Mouse (Mus musculus) gastrocnemius, adult 2 months (tissue): ENCODE measurements at regions not wholly inside any gene's neighbourhood (a gene's known extent, or its start where the extent isn't known, plus 50 kb on each side); places are given as distances from the start of the nearest gene placed in this dataset.

ENCODE experiments used
- DNase-seq: peaks from one replicate; pipeline ENCODE4 v3.0.0; 2022
- H3K27ac ChIP-seq: fragments of 200-600 bp; 2 replicates; pipeline ENCODE4 v1.8.1; 2022; ENCODE audit warnings: mild to moderate bottlenecking
- H3K4me3 ChIP-seq: fragments of 200-600 bp; 2 replicates; pipeline ENCODE4 v1.8.1; 2022; ENCODE audit warnings: mild to moderate bottlenecking, moderate library complexity
- CTCF ChIP-seq: fragments of 200-600 bp; IDR thresholded peaks from 2 replicates; pipeline ENCODE4 v1.8.1; 2022; ENCODE audit warnings: antibody characterized with exemption, mild to moderate bottlenecking, moderate library complexity
- intact Hi-C: fragments of 180-260 bp; cut with DNase I; formaldehyde crosslinking; loops from one replicate; pipeline ENCODE4 v1.15.1; 2025

DNA sequence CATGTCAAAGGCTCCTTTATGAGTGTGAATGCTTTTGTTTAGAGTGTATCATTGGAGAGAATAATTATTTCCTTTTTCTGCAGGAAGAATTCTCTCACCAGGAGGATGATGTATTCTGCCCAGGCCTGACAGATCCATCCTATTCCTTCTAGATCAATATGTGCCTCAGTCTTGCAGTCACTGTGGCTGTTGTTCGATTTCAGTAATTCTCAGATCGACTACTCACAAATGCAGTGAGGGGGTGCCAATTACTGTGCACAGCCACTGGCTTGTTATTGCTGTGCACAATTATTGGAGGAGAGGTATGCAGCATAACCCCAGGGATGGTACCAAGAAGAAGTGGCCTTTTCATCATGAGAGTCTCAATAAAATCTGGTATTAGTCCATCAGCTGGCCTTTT lies 689.2 kb downstream of the Hdgfl1 start:
- intact Hi-C loops, result no loop called here
- H3K4me3 ChIP-seq, result no peak overlapping the region
- no peak for DNase-seq
- no peak overlapping the region for H3K27ac ChIP-seq
- TF ChIP-seq CTCF, result no peak

GRCm38 (mm10) chr13:26080302-26080701 lies 689.7 kb downstream of the Hdgfl1 start:
- DNase-seq, result no peak
- no peak overlapping the region for H3K4me3 ChIP-seq
- H3K27ac ChIP-seq, result no peak overlapping the region
- no peak for TF ChIP-seq CTCF
- intact Hi-C loops, result no loop called here

DNA sequence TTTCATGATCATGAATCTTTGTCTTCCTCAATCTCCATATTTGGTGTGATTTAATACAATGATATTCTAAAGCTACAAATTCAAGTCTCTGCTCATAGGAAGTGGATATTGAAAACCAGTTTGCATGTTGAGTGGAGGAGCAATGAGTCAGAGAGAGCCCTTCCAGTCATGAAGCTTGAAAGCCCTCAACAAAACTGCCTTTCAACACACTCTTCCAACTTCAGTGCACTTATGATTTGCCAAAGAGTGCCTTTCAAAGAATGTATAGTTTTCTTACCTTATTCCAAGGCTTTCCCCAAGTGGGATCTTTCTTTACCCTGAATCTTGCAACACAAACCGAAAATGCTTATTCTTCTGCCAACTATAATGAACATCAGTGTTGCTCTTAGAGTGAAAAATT lies 690.6 kb downstream of the Hdgfl1 start:
- no peak overlapping the region for H3K27ac ChIP-seq
- no peak for TF ChIP-seq CTCF
- H3K4me3 ChIP-seq, result no peak overlapping the region
- DNase-seq, result no peak
- intact Hi-C loops, result no loop called here

DNA sequence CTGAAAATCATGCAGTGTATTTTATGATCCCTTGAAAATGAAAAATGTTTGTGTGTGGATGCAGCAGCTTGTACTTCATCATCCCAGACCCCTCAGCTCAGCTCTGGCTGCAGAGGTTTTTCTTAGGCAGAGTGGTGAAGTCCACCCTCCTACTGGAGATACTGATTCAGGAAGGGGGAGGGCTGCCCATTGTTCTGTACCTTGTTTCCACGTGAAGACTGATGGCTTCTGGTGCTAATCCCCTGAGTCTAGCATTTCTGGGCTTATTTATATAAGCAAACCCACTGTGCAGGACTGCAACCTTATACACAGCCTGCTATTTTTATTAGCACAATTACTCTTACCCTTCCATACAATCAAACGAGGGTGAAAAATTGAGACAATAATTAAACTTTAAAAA lies 708.6 kb downstream of the Hdgfl1 start:
- intact Hi-C loops, result no loop called here
- no peak overlapping the region for H3K27ac ChIP-seq
- no peak overlapping the region for H3K4me3 ChIP-seq
- DNase-seq, result no peak
- TF ChIP-seq CTCF, result no peak

GRCm38 (mm10) chr13:26037699-26038098 lies 732.3 kb downstream of the Hdgfl1 start:
- TF ChIP-seq CTCF, result no peak
- intact Hi-C loops, result no loop called here
- no peak for DNase-seq

GRCm38 (mm10) chr13:26026386-26026785 lies 743.6 kb downstream of the Hdgfl1 start:
- H3K4me3 ChIP-seq, result no peak overlapping the region
- no peak for DNase-seq
- H3K27ac ChIP-seq, result no peak overlapping the region
- intact Hi-C loops, result no loop called here
- no peak for TF ChIP-seq CTCF

More at GRCm38 (mm10) chr13:26037699-26038098, 732.3 kb downstream of the Hdgfl1 start:
- no peak overlapping the region for H3K4me3 ChIP-seq
- H3K27ac ChIP-seq, result no peak overlapping the region

GRCm38 (mm10) chr13:26024696-26025095 lies 745.3 kb downstream of the Hdgfl1 start:
- intact Hi-C loops, result no loop called here
- no peak for DNase-seq
- no peak overlapping the region for H3K27ac ChIP-seq
- no peak for TF ChIP-seq CTCF
- H3K4me3 ChIP-seq, result no peak overlapping the region

GRCm38 (mm10) chr13:26020491-26020890 lies 749.5 kb downstream of the Hdgfl1 start:
- intact Hi-C loops, result no loop called here
- DNase-seq, result no peak
- Histone ChIP-seq H3K4me3 (no peak overlapping the region), H3K27ac (no peak overlapping the region)
- TF ChIP-seq CTCF, result no peak

- no peak for DNase-seq
- H3K27ac ChIP-seq, result no peak overlapping the region
- H3K4me3 ChIP-seq, result no peak overlapping the region
- intact Hi-C loops, result no loop called here
- no peak for TF ChIP-seq CTCF
Observed at GRCm38 (mm10) chr13:26009131-26009530, 738.8 kb upstream of the Nrsn1 start.

DNA sequence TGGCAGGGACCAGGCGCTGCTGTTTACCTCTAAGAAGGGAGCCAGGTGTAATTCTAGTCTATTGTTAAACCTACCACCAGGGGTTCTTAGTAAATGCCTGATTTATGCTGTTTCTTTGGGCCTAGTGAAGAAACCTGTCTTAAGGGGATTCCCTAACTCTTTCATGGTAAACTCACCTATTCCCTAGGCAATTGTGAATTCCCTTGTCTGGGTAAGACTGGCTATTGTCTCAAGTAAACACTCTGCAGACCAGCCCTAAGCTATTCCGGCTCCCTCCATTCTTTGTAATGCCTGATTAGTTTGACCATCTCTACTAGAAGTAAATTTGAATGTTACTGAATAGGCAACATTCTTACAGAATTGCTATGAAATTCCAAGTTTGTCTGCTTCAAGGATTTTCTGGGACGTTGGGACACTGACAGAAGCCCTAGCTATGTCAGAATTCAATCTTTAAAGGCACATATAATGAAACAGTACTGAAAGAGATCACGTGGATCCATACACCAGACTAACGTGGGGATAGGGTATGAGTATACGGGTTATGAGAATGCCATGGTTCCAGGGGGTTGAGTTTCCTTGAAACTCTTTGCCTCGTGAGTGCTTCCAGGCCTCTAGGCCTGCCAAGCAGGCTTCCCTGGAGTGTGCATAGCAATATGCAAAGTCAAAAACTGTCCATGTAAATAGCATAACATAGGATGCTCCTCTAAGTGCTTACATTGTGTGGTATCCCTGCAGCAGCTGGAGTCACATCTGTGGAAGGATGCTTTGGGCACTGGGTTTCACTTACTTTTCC lies 734.7 kb upstream of the Nrsn1 start:
- Histone ChIP-seq H3K4me3 (no peak overlapping the region), H3K27ac (no peak overlapping the region)
- intact Hi-C loops, result no loop called here
- no peak for DNase-seq
- TF ChIP-seq CTCF, result no peak

DNA sequence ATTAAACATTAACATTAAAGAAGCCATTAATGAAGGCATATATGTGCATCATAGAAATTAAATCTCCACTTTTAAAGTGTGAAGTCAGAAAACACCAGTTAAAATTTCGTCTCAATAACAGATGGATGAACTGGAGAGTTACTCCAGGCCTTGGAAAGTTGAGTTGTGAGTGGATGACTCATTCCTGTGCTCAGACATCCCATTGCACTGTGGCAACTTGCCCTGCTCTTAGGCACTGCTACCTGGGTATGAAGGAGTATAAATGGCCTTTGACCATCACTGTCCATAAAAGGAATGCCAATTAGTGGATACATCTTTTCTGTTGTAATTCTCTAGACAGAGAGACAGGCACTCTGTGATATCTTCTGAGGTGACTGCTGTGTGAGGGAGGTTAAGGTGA lies 723.2 kb upstream of the Nrsn1 start:
- no peak for TF ChIP-seq CTCF
- no peak for DNase-seq
- intact Hi-C loops, result no loop called here
- H3K4me3 ChIP-seq, result no peak overlapping the region
- no peak overlapping the region for H3K27ac ChIP-seq

DNA sequence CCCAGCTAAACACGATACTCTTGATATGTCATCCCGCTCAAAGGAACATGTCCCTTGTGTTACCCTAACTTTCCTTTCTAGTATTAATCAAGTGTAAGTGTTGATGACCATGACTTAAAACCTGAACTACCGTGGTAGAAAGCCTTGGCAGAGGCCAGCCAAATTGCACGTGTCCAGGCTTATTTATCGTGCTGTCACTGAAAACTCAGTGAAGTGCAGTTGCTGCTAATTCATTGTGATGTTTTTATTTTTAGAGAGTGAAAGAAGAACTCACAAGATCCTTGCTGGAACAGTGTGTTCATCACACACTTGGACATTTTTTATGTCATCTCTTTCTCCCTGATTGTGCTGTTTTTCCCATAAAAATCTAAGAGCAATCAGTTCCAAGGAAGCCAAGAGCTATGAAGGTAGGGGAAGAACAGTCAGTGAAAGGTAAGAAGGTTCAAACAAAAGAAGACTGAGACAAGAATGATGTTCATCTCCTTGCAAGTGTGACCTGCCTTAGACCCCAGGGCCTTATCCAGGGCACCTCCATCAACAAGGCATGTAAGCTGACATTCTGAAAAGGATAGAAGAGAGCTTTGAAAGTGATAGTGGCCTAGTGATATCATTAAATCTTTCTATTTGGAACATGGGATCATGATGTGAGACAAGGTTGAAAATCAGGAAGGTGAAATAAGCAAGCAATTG lies 718.9 kb upstream of the Nrsn1 start:
- Histone ChIP-seq H3K27ac (no peak overlapping the region), H3K4me3 (no peak overlapping the region)
- no peak for TF ChIP-seq CTCF
- intact Hi-C loops, result no loop called here
- no peak for DNase-seq

DNA sequence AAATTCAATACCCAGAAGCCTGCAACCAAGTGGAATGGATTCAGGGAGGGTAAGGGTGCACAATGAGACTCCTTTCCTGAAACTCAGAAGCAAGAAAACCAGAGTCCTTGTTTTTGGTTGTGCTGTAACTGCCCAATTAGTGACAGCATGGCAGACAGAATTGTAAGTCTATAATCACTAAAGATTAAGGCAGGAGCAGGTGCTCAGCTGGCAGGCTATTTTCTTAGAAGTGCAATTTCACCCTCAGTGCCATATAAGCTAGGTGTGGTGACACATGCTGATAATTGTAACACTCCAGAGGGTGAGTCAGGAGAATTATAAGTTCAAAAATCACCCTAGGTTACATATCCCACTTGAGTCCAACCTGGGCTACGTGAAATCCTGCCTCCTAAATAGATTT lies 714.2 kb upstream of the Nrsn1 start:
- Histone ChIP-seq H3K4me3 (no peak overlapping the region), H3K27ac (no peak overlapping the region)
- DNase-seq, result no peak
- TF ChIP-seq CTCF, result no peak
- intact Hi-C loops, result no loop called here

DNA sequence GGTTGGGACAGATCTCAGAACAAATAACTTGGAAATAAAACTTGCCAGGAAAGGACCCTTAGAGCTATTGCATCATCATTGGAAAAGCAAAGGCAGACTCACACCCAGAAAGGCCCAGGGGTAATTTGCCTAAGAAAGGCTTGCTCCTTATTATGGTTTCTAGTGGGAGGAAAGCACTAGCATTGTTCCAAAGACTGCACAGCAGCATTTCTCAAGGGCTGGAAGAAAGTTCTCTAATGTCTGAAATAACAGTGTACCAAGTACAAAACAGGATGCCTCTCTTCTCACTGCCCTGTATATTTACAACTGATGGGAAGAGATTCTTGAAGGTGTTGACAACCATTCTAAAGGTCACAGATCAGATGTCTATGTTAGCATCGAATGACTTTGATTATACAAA lies 713.4 kb upstream of the Nrsn1 start:
- Histone ChIP-seq H3K4me3 (no peak overlapping the region), H3K27ac (no peak overlapping the region)
- no peak for DNase-seq
- intact Hi-C loops, result no loop called here
- TF ChIP-seq CTCF, result no peak
